Mouse (Mus musculus): Measurements from ENCODE around the gene Qdpr.

Gene Qdpr

DNA sequence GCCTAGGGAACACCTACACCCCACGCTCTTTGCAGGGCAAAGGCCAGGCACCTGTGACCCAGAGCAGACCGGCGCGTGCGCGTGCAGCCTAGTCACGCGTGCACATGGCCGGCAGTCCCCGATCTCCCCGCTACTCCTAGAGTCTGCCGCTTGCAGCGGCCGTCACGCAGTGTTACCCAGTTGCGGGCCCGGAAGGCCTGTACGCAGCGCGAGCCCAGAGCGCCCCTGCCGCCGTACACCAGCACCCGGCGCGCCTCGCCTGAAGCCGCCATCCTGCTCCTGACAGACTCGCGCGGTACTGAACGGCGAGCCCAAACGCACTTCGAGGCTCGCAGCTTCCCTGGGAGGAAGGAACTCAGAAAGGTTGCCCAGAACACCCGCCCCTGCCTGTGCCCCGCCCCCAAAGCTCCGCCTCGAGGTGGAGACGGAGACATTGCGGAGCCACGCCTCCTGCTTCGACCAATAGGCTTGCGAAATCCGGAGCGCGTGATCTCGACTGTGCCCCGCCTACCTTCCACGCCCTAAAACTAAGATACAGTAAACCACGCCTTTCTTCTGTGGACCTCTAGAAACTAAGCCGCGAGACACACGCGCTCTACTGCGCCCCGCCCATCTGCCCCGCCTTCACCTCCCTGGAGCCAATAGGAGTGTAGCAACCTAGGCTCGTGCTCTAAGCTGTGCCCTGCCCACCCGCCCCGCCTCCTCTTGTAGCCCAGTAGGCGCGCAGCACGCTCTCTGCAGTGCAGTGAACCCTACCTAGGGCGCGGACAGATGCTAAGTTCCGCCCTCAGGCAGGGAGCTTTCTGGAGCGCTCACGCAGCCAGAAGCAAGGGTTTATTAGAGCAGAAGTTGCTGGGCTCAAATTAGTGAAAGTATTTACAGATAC, at the start of gene Qdpr:
Gene Qdpr (minus strand): TSS at position 406 of the 886 bp plus-strand sequence.
- H3K36me3 ChIP-seq (ENCODE audit: control insufficient read depth, insufficient read depth, low read length, poor library complexity, severe bottlenecking) = no peaks in the 10 kb centered on the region
- DNase-seq (ENCODE audit: low read depth, low spot score) = peak; percentile 100
- H3K27me3 ChIP-seq (ENCODE audit: control insufficient read depth, insufficient read depth, low read length, poor library complexity, severe bottlenecking) = no peaks in the 10 kb centered on the region; the same call in 1 of the 2 replicates

DNA sequence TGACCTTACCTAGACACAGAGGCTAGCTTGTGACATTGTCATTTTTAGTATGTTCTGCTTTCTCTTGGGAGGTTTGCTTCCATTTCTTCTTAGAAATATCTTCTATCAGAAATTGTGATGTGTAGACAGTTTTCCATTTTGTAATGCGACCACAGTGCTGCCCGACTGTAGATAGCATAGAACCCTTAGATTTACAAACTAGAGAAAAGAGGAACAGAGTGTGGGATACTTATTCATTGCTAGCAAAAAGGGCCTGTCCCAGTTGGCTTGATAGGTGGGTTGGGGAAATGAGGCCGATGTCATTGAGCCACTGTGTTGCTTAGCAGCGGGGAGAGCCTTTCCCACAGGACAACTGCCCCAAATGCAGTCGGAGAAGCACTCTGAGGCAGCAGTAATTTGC, 47.5 kb upstream of the Qdpr start:
- Histone ChIP-seq H3K36me3 (ENCODE audit: control insufficient read depth, insufficient read depth, low read length, poor library complexity, severe bottlenecking) (no peaks in the 10 kb centered on the region; the same call in 1 of the 2 replicates), H3K27me3 (ENCODE audit: control insufficient read depth, insufficient read depth, low read length, poor library complexity, severe bottlenecking) (no peaks in the 10 kb centered on the region)
- DNase-seq (ENCODE audit: low read depth, low spot score) = no peak

DNA sequence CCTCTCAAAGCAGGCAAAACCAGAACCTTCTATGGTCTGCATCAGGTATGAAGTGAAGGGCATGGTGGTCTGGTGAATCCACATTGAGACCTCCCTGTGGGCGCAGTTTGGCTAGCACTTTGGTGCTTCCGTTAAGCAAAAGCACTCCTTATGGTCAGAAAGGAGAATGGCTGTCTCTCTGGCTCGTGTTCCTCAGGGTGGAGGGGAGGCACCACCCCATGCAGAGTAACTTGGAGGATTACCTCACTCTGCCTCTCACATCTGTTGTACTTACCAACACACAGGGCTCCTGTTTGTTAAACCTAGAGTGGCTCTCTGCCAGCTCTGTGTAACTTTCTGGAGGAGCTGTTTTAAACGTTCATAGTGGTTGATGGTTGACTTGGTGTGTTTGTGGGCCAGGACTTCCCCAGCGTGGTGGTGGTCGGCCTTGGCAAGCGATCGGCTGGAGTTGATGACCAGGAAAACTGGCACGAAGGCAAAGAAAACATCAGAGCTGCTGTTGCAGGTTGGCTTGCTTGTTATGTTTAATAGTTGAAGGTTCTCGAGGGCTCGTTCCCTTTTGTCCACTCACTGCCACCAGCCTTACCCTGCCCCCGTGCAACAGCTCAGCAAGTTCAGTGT, 47.0 kb upstream of the Qdpr start:
- Histone ChIP-seq H3K36me3 (ENCODE audit: control insufficient read depth, insufficient read depth, low read length, poor library complexity, severe bottlenecking) (no peaks in the 10 kb centered on the region; the same call in 1 of the 2 replicates), H3K27me3 (ENCODE audit: control insufficient read depth, insufficient read depth, low read length, poor library complexity, severe bottlenecking) (no peaks in the 10 kb centered on the region)
- no peak for DNase-seq (ENCODE audit: low read depth, low spot score)

- Histone ChIP-seq H3K27me3 (ENCODE audit: control insufficient read depth, insufficient read depth, low read length, poor library complexity, severe bottlenecking) (no peaks in the 10 kb centered on the region), H3K36me3 (ENCODE audit: control insufficient read depth, insufficient read depth, low read length, poor library complexity, severe bottlenecking) (no peaks in the 10 kb centered on the region; the same call in 1 of the 2 replicates)
- no peak for DNase-seq (ENCODE audit: low read depth, low spot score)
Measured at GRCm38 (mm10) chr5:45496479-45496878, 46.4 kb upstream of the Qdpr start.

DNA sequence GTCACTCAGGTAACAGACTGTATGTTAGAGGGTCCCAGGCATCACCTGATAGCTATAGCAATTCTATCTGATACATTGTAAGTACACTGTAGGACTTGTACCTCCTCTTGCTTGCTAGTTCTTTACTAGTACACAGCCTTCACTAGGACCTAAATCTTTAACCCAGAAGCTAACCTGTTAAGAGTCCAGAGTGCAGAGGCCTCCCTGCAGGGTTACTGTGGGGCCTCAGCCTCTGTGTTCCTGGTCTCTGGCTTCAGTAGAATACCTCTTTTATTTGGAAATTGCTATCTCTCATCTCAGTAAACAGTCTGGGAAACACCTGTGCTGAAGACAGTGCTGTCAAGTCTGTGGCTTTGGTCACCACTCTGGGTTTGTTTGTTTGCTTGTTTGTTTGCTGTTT, 46.0 kb upstream of the Qdpr start:
- H3K27me3 ChIP-seq (ENCODE audit: control insufficient read depth, insufficient read depth, low read length, poor library complexity, severe bottlenecking) = no peaks in the 10 kb centered on the region
- DNase-seq (ENCODE audit: low read depth, low spot score) = no peak
- no peaks in the 10 kb centered on the region; the same call in 1 of the 2 replicates for H3K36me3 ChIP-seq (ENCODE audit: control insufficient read depth, insufficient read depth, low read length, poor library complexity, severe bottlenecking)

DNA sequence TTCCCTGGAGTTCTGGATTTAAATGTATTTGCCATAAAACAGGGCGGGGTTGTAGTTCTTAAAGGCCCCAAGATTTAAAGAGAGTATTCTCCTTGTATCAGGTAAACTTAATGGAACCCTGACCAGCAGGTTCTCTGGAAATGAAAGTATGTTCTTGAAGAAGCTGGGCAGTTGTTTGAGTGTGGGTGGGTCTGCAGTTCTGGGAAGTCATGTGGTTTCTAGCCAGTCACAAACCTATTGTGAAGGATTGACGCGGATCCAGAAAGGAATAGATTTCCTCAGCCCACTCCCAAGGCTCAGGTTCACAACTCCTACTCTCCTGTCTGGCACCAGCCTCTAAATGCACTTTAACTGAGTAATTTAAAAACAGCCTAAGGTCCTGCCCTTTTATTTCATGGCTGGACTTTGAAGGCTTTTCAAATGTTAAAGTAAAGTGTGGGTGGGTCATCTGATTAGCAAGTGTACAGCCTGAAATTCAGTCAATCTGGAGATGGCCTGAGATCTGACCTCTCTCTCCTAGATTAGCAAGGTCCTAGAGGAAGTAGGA, 45.5 kb upstream of the Qdpr start:
- Histone ChIP-seq H3K27me3 (ENCODE audit: control insufficient read depth, insufficient read depth, low read length, poor library complexity, severe bottlenecking) (no peaks in the 10 kb centered on the region), H3K36me3 (ENCODE audit: control insufficient read depth, insufficient read depth, low read length, poor library complexity, severe bottlenecking) (no peaks in the 10 kb centered on the region; the same call in 1 of the 2 replicates)
- DNase-seq (ENCODE audit: low read depth, low spot score) = no peak

DNA sequence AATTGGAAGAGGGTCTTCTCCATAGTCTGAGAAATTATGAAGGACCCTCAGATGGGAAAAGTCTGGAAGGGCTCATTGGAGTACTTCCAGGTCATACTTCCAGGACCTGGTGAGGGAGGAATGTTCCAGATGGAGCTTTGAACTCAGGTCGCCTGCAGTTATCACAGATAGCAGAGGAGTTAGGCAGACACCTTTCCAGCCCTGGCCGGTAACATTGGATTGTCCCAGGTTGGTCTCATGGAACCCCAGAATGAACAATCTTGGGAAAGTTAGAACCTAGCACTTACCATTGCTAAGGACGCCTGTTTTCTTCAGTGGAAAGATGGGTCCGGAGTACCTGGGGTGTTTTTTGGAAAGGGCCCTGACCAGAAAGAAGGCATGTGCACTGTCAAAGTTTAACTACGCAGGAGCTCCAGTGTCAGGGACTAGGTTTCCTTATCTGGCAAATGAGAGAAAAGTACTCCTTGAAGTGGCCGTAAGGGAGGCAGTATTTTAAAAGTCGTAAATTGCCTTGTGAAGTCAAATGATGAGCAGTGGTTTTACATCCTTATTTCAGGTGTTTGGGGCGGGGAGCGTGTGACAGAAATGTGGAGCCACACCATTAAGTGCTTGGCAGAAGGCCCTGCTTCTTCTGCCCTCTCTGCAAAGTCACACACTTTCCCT, 44.2 kb upstream of the Qdpr start:
- no peak for DNase-seq (ENCODE audit: low read depth, low spot score)
- Histone ChIP-seq H3K36me3 (ENCODE audit: control insufficient read depth, insufficient read depth, low read length, poor library complexity, severe bottlenecking) (no peaks in the 10 kb centered on the region; the same call in 1 of the 2 replicates), H3K27me3 (ENCODE audit: control insufficient read depth, insufficient read depth, low read length, poor library complexity, severe bottlenecking) (no peaks in the 10 kb centered on the region)

GRCm38 (mm10) chr5:45493191-45494092, 43.4 kb upstream of the Qdpr start, which contains the start of gene Lap3:
Gene Lap3 (plus strand): TSS chr5:45493374.
- no peaks in the 10 kb centered on the region; the same call in 1 of the 2 replicates for H3K36me3 ChIP-seq (ENCODE audit: control insufficient read depth, insufficient read depth, low read length, poor library complexity, severe bottlenecking)
- peak; percentile 97 for DNase-seq (ENCODE audit: low read depth, low spot score)
- H3K27me3 ChIP-seq (ENCODE audit: control insufficient read depth, insufficient read depth, low read length, poor library complexity, severe bottlenecking) = no peaks in the 10 kb centered on the region

DNA sequence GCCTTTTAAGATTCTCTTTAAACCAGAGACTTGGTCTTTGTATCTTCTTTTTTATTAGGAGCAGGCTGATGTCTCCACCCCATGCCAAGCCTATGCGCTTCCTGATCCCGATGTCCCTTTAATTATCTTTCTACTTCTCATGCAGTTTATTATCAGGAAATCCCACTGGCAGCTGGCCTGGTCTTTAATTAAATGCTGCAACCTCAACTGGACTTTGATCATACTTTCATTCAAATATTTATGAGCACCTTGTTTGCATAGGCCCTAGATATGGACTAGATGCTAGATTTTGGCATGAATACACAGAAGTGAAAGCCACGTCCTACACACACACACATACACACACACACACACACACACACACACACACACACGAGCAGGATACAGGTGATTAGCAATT, 41.7 kb upstream of the Qdpr start:
- DNase-seq (ENCODE audit: low read depth, low spot score) = no peak
- no peaks in the 10 kb centered on the region for H3K27me3 ChIP-seq (ENCODE audit: control insufficient read depth, insufficient read depth, low read length, poor library complexity, severe bottlenecking)
- H3K36me3 ChIP-seq (ENCODE audit: control insufficient read depth, insufficient read depth, low read length, poor library complexity, severe bottlenecking) = no peaks in the 10 kb centered on the region

- Histone ChIP-seq H3K27me3 (ENCODE audit: control insufficient read depth, insufficient read depth, low read length, poor library complexity, severe bottlenecking) (no peaks in the 10 kb centered on the region), H3K36me3 (ENCODE audit: control insufficient read depth, insufficient read depth, low read length, poor library complexity, severe bottlenecking) (no peaks in the 10 kb centered on the region)
- DNase-seq (ENCODE audit: low read depth, low spot score) = no peak
Measured at GRCm38 (mm10) chr5:45483654-45484053, 33.6 kb upstream of the Qdpr start.

- Histone ChIP-seq H3K27me3 (ENCODE audit: control insufficient read depth, insufficient read depth, low read length, poor library complexity, severe bottlenecking) (no peaks in the 10 kb centered on the region), H3K36me3 (ENCODE audit: control insufficient read depth, insufficient read depth, low read length, poor library complexity, severe bottlenecking) (no peaks in the 10 kb centered on the region)
- DNase-seq (ENCODE audit: low read depth, low spot score) = no peak
Measured at GRCm38 (mm10) chr5:45482607-45483006, 32.6 kb upstream of the Qdpr start.

GRCm38 (mm10) chr5:45481125-45481524, 31.1 kb upstream of the Qdpr start:
- DNase-seq (ENCODE audit: low read depth, low spot score) = no peak
- no peaks in the 10 kb centered on the region for H3K27me3 ChIP-seq (ENCODE audit: control insufficient read depth, insufficient read depth, low read length, poor library complexity, severe bottlenecking)
- no peaks in the 10 kb centered on the region for H3K36me3 ChIP-seq (ENCODE audit: control insufficient read depth, insufficient read depth, low read length, poor library complexity, severe bottlenecking)

- no peaks in the 10 kb centered on the region for H3K36me3 ChIP-seq (ENCODE audit: control insufficient read depth, insufficient read depth, low read length, poor library complexity, severe bottlenecking)
- no peaks in the 10 kb centered on the region for H3K27me3 ChIP-seq (ENCODE audit: control insufficient read depth, insufficient read depth, low read length, poor library complexity, severe bottlenecking)
- no peak for DNase-seq (ENCODE audit: low read depth, low spot score)
Measured at GRCm38 (mm10) chr5:45480066-45480465, 30.0 kb upstream of the Qdpr start.

DNA sequence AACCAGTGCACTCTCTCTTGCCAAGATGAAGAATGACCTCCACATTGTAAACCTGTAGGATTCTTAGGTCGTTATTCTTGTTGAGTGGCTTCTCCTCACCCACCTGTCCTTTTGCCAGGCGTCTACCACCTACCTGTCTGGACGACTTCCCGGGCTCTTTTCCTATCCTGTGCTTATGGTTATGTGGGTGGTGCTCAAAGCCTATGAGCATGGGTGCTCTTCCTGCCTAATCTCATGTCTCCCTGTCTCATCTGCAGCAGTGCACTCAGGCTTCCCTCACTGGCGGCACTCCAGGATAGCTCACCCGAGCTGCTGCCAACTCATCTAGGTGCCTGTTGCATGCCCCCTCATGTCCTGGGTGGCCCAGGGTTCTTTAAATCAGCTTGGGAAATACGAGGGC, 27.6 kb upstream of the Qdpr start:
- H3K27me3 ChIP-seq (ENCODE audit: control insufficient read depth, insufficient read depth, low read length, poor library complexity, severe bottlenecking) = no peaks in the 10 kb centered on the region
- no peaks in the 10 kb centered on the region for H3K36me3 ChIP-seq (ENCODE audit: control insufficient read depth, insufficient read depth, low read length, poor library complexity, severe bottlenecking)
- DNase-seq (ENCODE audit: low read depth, low spot score) = no peak
